Comparison of ENCODE assay signal across 16 mouse cellular contexts in the genomic region with DNA sequence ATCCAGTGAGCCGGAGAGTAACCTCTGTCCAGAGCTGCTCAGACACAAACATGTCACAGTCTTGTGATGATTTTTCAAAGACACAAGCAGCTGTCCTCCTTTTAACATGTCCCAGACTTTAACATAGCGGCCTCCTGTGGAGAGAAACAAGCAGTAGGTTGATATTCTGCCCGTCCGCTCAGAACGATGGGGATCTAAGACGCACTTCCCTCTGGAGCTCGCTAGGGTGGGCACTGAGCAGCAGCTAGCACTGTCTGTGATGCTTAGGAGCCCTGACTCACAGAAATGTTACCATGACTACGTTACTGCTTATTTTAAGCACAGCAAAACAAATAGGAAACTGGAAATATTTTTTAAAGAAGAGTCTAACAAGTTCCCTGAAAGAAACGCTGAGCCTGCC. TPM values are rescaled to one million over a fixed set of nuclear protein-coding genes. Genes with fewer than 3 reads are reported as not detected.
DNase-seq lines count a peak whose midpoint lies in the region; ATAC-seq and TF ChIP-seq lines count a peak whose summit lies in the region.
"Had no signal": no experiment of that assay in that cellular context is flagged by ENCODE, and none has a peak within 500 bp of the region (broad histone marks: within the 10 kb centered on the region; RNA-seq: fewer than 3 reads in every experiment).

No protein-coding gene starts in this region.

- WGBS in hindbrain, postnatal 0 days = 66% methylated on average over 9 of the region's 9 CpGs
- WGBS in hindbrain, embryonic 13.5 days = 72% methylated on average over 9 of the region's 9 CpGs
- WGBS in midbrain, embryonic 16.5 days = 75% methylated on average over 9 of the region's 9 CpGs

- H3K4me2 ChIP-seq in hindbrain, postnatal 0 days (ENCODE audit: low read depth, low read length) = no peak overlapping the region
- no peak overlapping the region for H3K4me2 ChIP-seq in hindbrain, embryonic 13.5 days
- no peak overlapping the region for H3K4me2 ChIP-seq in midbrain, embryonic 16.5 days (ENCODE audit: low read length)
- H3K4me2 ChIP-seq: heart, embryonic 11.5 days had no signal

- H3K9ac ChIP-seq in hindbrain, postnatal 0 days (replicated peaks; ENCODE audit: low read length) = no peak overlapping the region
- H3K9ac ChIP-seq in hindbrain, embryonic 13.5 days = no peak overlapping the region
- H3K9ac ChIP-seq in midbrain, embryonic 16.5 days (ENCODE audit: low read depth, low read length) = no peak overlapping the region

- no peak for ATAC-seq in hindbrain, postnatal 0 days
- no peak for ATAC-seq in hindbrain, embryonic 13.5 days (ENCODE audit: low FRiP score)
- no peak for ATAC-seq in midbrain, embryonic 16.5 days
- ATAC-seq: inflammation-experienced regulatory T-cells, adult 6 months had no signal

- no peaks in the 10 kb centered on the region for H3K9me3 ChIP-seq in hindbrain, postnatal 0 days (ENCODE audit: low read length)
- no peaks in the 10 kb centered on the region for H3K9me3 ChIP-seq in hindbrain, embryonic 13.5 days
- no peaks in the 10 kb centered on the region for H3K9me3 ChIP-seq in midbrain, embryonic 16.5 days (replicated peaks; ENCODE audit: control insufficient read depth, low read length, poor library complexity, severe bottlenecking)
- H3K9me3 ChIP-seq: forebrain, embryonic 10.5 days; megakaryocyte, embryonic 14.5 days had no signal

- H3K4me1 ChIP-seq in hindbrain, postnatal 0 days (ENCODE audit: insufficient read depth, low read length) = no peaks in the 10 kb centered on the region
- no peaks in the 10 kb centered on the region for H3K4me1 ChIP-seq in hindbrain, embryonic 13.5 days (replicated peaks)
- no peaks in the 10 kb centered on the region for H3K4me1 ChIP-seq in midbrain, embryonic 16.5 days (ENCODE audit: control insufficient read depth, insufficient read depth, low read length)
- H3K4me1 ChIP-seq: forebrain, embryonic 10.5 days; megakaryocyte, embryonic 14.5 days had no signal

- peak; percentile 30 for DNase-seq in hindbrain, postnatal 0 days (ENCODE audit: low spot score)
- DNase-seq in R1 (ENCODE audit: low read depth, low spot score) = peak; percentile 79
- peak; percentile 65 to 89 for DNase-seq in layer of hippocampus, adult 2 months (ENCODE audit: low spot score in 2 of 2)
- peak; percentile 73 to 76 for DNase-seq in right cerebral cortex, adult 2 months (ENCODE audit: low spot score in 2 of 2)
- no peak for DNase-seq in spleen, postnatal 14 days (ENCODE audit: low spot score in 2 of 2)
- no peak for DNase-seq in ovary, postnatal 14 days (ENCODE audit: low spot score)
- DNase-seq: cerebellum, adult 2 months had no signal

- TF ChIP-seq CTCF in hindbrain, postnatal 0 days (IDR thresholded peaks at IDR 0.05; ENCODE audit: low read depth) = peak; percentile 28; the same call in 1 of the 2 replicates
- peak; percentile 81 for TF ChIP-seq CTCF in layer of hippocampus, adult 2 months (conservative IDR thresholded peaks at IDR 0.05)

- peaks cover 46% of the 10 kb centered on the region for H3K36me3 ChIP-seq in hindbrain, postnatal 0 days (ENCODE audit: insufficient read depth, low read length)
- peaks cover 80% of the 10 kb centered on the region for H3K36me3 ChIP-seq in hindbrain, embryonic 13.5 days
- H3K36me3 ChIP-seq in midbrain, embryonic 16.5 days (ENCODE audit: control insufficient read depth, insufficient read depth, low read length) = peaks cover 40% of the 10 kb centered on the region

- H3K4me3 ChIP-seq in hindbrain, postnatal 0 days (ENCODE audit: low read length) = no peak overlapping the region
- H3K4me3 ChIP-seq in hindbrain, embryonic 13.5 days = no peak overlapping the region
- H3K4me3 ChIP-seq in layer of hippocampus, adult 2 months = 0 out of 2 replicates have a peak overlapping the region, but pooled peaks have one; percentile 6
- H3K4me3 ChIP-seq in midbrain, embryonic 16.5 days (ENCODE audit: low read depth, low read length) = no peak overlapping the region
- H3K4me3 ChIP-seq: forebrain, embryonic 10.5 days; megakaryocyte, embryonic 14.5 days had no signal

- no peak overlapping the region for H3K27ac ChIP-seq in hindbrain, postnatal 0 days
- H3K27ac ChIP-seq in hindbrain, embryonic 13.5 days = no peak overlapping the region
- H3K27ac ChIP-seq in layer of hippocampus, adult 2 months = peak overlapping the region; percentile 71
- no peak overlapping the region for H3K27ac ChIP-seq in midbrain, embryonic 16.5 days (ENCODE audit: low read length)
- H3K27ac ChIP-seq: forebrain, embryonic 10.5 days had no signal

- H3K27me3 ChIP-seq in hindbrain, postnatal 0 days (ENCODE audit: insufficient read depth, low read length) = no peaks in the 10 kb centered on the region
- H3K27me3 ChIP-seq in hindbrain, embryonic 13.5 days = no peaks in the 10 kb centered on the region
- H3K27me3 ChIP-seq in midbrain, embryonic 16.5 days (ENCODE audit: control insufficient read depth, insufficient read depth, low read depth, low read length) = no peaks in the 10 kb centered on the region
- H3K27me3 ChIP-seq: megakaryocyte, embryonic 14.5 days had no signal

RNA-seq across cellular contexts. Expression of a gene that starts 7.9 kb away (rescaled TPM):
- total RNA-seq in hindbrain, postnatal 0 days (2014; rRNA removed) = 18.0 and 22.6 TPM in 2 replicates
- polyA plus RNA-seq in hindbrain, postnatal 0 days (2015; fragmentation: Nextera tagmentation; extraction: Ambion mirVana) = 22.6 and 23.1 TPM in 2 replicates
- polyA plus RNA-seq in hindbrain, embryonic 13.5 days (2015; fragmentation: Nextera tagmentation; extraction: Ambion mirVana) = 27.3 and 28.2 TPM in 2 replicates
- total RNA-seq in layer of hippocampus, adult 2 months (2021) = 10 to 100 TPM; 21.5 to 22.5 TPM
- polyA plus RNA-seq in midbrain, embryonic 16.5 days (2015; fragmentation: Nextera tagmentation; extraction: Ambion mirVana) = 33.2 and 34.7 TPM in 2 replicates

RNA-seq across cellular contexts. Expression of a gene that starts 8.0 kb away (rescaled TPM):
- total RNA-seq in hindbrain, postnatal 0 days (2014; rRNA removed) = 65.6 and 66.8 TPM in 2 replicates
- polyA plus RNA-seq in hindbrain, postnatal 0 days (2015; fragmentation: Nextera tagmentation; extraction: Ambion mirVana) = 79.7 and 80.3 TPM in 2 replicates
- polyA plus RNA-seq in hindbrain, embryonic 13.5 days (2015; fragmentation: Nextera tagmentation; extraction: Ambion mirVana) = 62.0 and 62.3 TPM in 2 replicates
- 10 to 100 TPM; 50.0 to 50.4 TPM for total RNA-seq in layer of hippocampus, adult 2 months (2021)
- 76.0 and 88.0 TPM in 2 replicates for polyA plus RNA-seq in midbrain, embryonic 16.5 days (2015; fragmentation: Nextera tagmentation; extraction: Ambion mirVana)

RNA-seq across cellular contexts. Expression of a gene that starts 24.8 kb away (rescaled TPM):
- not detected in 2 replicates for total RNA-seq in hindbrain, postnatal 0 days (2014; rRNA removed)
- polyA plus RNA-seq in hindbrain, postnatal 0 days (2015; fragmentation: Nextera tagmentation; extraction: Ambion mirVana) = not detected in 2 replicates
- not detected in 2 replicates for polyA plus RNA-seq in hindbrain, embryonic 13.5 days (2015; fragmentation: Nextera tagmentation; extraction: Ambion mirVana)
- total RNA-seq in layer of hippocampus, adult 2 months (2021) = not detected
- not detected in 2 replicates for polyA plus RNA-seq in midbrain, embryonic 16.5 days (2015; fragmentation: Nextera tagmentation; extraction: Ambion mirVana)
- total RNA-seq: adrenal gland, adult 18-20 months had no signal
- polyA plus RNA-seq: cerebellum, adult 2 months; forebrain, embryonic 10.5 days; heart, embryonic 11.5 days; inflammation-experienced regulatory T-cells, adult 6 months; limb, embryonic 14.5 days; stomach, embryonic 16.5 days had no signal

RNA-seq across cellular contexts. Expression of a gene that starts 48.7 kb away (rescaled TPM):
- total RNA-seq in hindbrain, postnatal 0 days (2014; rRNA removed) = 21.9 and 29.9 TPM in 2 replicates
- polyA plus RNA-seq in hindbrain, postnatal 0 days (2015; fragmentation: Nextera tagmentation; extraction: Ambion mirVana) = 28.4 and 29.2 TPM in 2 replicates
- polyA plus RNA-seq in hindbrain, embryonic 13.5 days (2015; fragmentation: Nextera tagmentation; extraction: Ambion mirVana) = 15.9 and 19.3 TPM in 2 replicates
- total RNA-seq in layer of hippocampus, adult 2 months (2021) = 100 to 1,000 TPM; 103 to 110 TPM
- 33.3 and 35.1 TPM in 2 replicates for polyA plus RNA-seq in midbrain, embryonic 16.5 days (2015; fragmentation: Nextera tagmentation; extraction: Ambion mirVana)

Comparison
In these comparisons a context has a peak if more than half of its experiments do, and no peak if none do; other contexts are left out.
1. DNase-seq: peak in hindbrain, postnatal 0 days (single experiment), R1 (single experiment), layer of hippocampus, adult 2 months (2 of 2) and right cerebral cortex, adult 2 months (2 of 2); none in spleen, postnatal 14 days (0 of 2) and ovary, postnatal 14 days (single experiment).